Comparison of ENCODE assay signal across 10 mouse cellular contexts in genomic region chr3:89847596-89847995, GRCm38 (mm10). TPM values are rescaled to one million over a fixed set of nuclear protein-coding genes. Genes with fewer than 3 reads are reported as not detected.
DNase-seq lines count a peak whose midpoint lies in the region; ATAC-seq and TF ChIP-seq lines count a peak whose summit lies in the region.
"Had no signal": no experiment of that assay in that cellular context is flagged by ENCODE, and none has a peak within 500 bp of the region (broad histone marks: within the 10 kb centered on the region; RNA-seq: fewer than 3 reads in every experiment).

No protein-coding gene starts in this region.

- no peak for ATAC-seq in heart, embryonic 13.5 days (ENCODE audit: extremely low read depth, insufficient number of reproducible peaks, low FRiP score, low TSS enrichment)
- 0 out of 2 replicates have a peak, but pooled peaks have one; percentile 44 for ATAC-seq in heart, postnatal 0 days (ENCODE audit: insufficient read depth, low read depth)
- ATAC-seq in megakaryocyte, adult 5-6 weeks (ENCODE audit: poor library complexity, severe bottlenecking): 0 out of 2 replicates have a peak, but pooled peaks have one; percentile 17

- H3K36me3 ChIP-seq in heart, embryonic 13.5 days: peaks cover 31% of the 10 kb centered on the region
- H3K36me3 ChIP-seq in heart, postnatal 0 days (replicated peaks; ENCODE audit: control insufficient read depth, insufficient read depth, low read length): peaks cover 8% of the 10 kb centered on the region; the same call in 1 of the 2 replicates
- no peaks in the 10 kb centered on the region for H3K36me3 ChIP-seq in liver, adult 2 months (ENCODE audit: control insufficient read depth, insufficient read depth, low read length)
- H3K36me3 ChIP-seq: stomach, embryonic 15.5 days had no signal

- no peak overlapping the region for H3K4me3 ChIP-seq in heart, embryonic 13.5 days
- no peak overlapping the region for H3K4me3 ChIP-seq in heart, postnatal 0 days (ENCODE audit: low read depth, low read length)
- H3K4me3 ChIP-seq in liver, adult 2 months (ENCODE audit: insufficient read depth, low read depth, low read length): no peak overlapping the region
- H3K4me3 ChIP-seq: stomach, embryonic 15.5 days had no signal

- TF ChIP-seq EP300 in heart, postnatal 0 days (IDR thresholded peaks at IDR 0.05; ENCODE audit: low read depth): no peak

- no peak for TF ChIP-seq POLR2A in liver, adult 2 months (IDR thresholded peaks at IDR 0.05; ENCODE audit: extremely low read depth, insufficient read depth, low read length)

- no peaks in the 10 kb centered on the region for H3K9me3 ChIP-seq in heart, embryonic 13.5 days
- H3K9me3 ChIP-seq in heart, postnatal 0 days (replicated peaks; ENCODE audit: control insufficient read depth, low read length): no peaks in the 10 kb centered on the region
- H3K9me3 ChIP-seq: stomach, embryonic 15.5 days had no signal

- whole genome bisulfite sequencing in heart, embryonic 13.5 days: 48% methylated on average over 6 of the region's 6 CpGs
- 55% methylated on average over 6 of the region's 6 CpGs for WGBS in heart, postnatal 0 days
- WGBS in liver, adult 2 months: 70% methylated on average over 6 of the region's 6 CpGs

- peaks cover 4% of the 10 kb centered on the region for H3K4me1 ChIP-seq in heart, embryonic 13.5 days
- no peaks in the 10 kb centered on the region for H3K4me1 ChIP-seq in heart, postnatal 0 days (ENCODE audit: control insufficient read depth, insufficient read depth)
- peaks cover 4% of the 10 kb centered on the region; the same call in 1 of the 2 replicates for H3K4me1 ChIP-seq in liver, adult 2 months (ENCODE audit: control insufficient read depth, insufficient read depth, low read length)
- H3K4me1 ChIP-seq: stomach, embryonic 15.5 days had no signal

- DNase-seq in heart, postnatal 10 days: no peak
- DNase-seq in heart, postnatal 0 days (ENCODE audit: low spot score): peak; percentile 18
- peak; percentile 36 for DNase-seq in liver, adult 2 months (ENCODE audit: extremely low read depth, low read depth, low spot score)
- DNase-seq in cerebellum, postnatal 10 days: no peak
- DNase-seq in urinary bladder, adult 2 months (ENCODE audit: low spot score): no peak
- no peak for DNase-seq in urinary bladder, adult 18-20 months (ENCODE audit: low spot score in 2 of 2)

- no peaks in the 10 kb centered on the region for H3K79me2 ChIP-seq in liver, adult 2 months (ENCODE audit: control insufficient read depth, insufficient read depth, low read length)

- intact Hi-C loops in heart, postnatal 10 days (cut with DNase I): no loop called here

- no peaks in the 10 kb centered on the region for H3K27me3 ChIP-seq in heart, embryonic 13.5 days (replicated peaks)
- no peaks in the 10 kb centered on the region for H3K27me3 ChIP-seq in heart, postnatal 0 days (ENCODE audit: control insufficient read depth, insufficient read depth, low read length)
- H3K27me3 ChIP-seq in liver, adult 2 months (ENCODE audit: control insufficient read depth, insufficient read depth, low read length): no peaks in the 10 kb centered on the region
- H3K27me3 ChIP-seq: CH12.LX; stomach, embryonic 15.5 days had no signal

- peak overlapping the region; percentile 73 for H3K27ac ChIP-seq in heart, embryonic 13.5 days (replicated peaks)
- peak overlapping the region; percentile 69 for H3K27ac ChIP-seq in heart, postnatal 0 days (ENCODE audit: low read depth)
- H3K27ac ChIP-seq in liver, adult 2 months (replicated peaks; ENCODE audit: insufficient read depth, low read depth, low read length): peak overlapping the region; percentile 69
- H3K27ac ChIP-seq: stomach, embryonic 15.5 days had no signal

- TF ChIP-seq CTCF in heart, postnatal 0 days (IDR thresholded peaks at IDR 0.05; ENCODE audit: low read depth): no peak
- no peak for TF ChIP-seq CTCF in liver, adult 2 months (IDR thresholded peaks at IDR 0.05; ENCODE audit: low read depth, low read length)

- no peak overlapping the region for H3K9ac ChIP-seq in heart, embryonic 13.5 days
- no peak overlapping the region for H3K9ac ChIP-seq in heart, postnatal 0 days (replicated peaks; ENCODE audit: low read depth, low read length)
- no peak overlapping the region for H3K9ac ChIP-seq in liver, adult 2 months (ENCODE audit: low read depth, low read length)
- H3K9ac ChIP-seq: stomach, embryonic 15.5 days had no signal

- no peak overlapping the region for H3K4me2 ChIP-seq in heart, embryonic 13.5 days
- H3K4me2 ChIP-seq in heart, postnatal 0 days (ENCODE audit: low read depth, low read length): no peak overlapping the region
- H3K4me2 ChIP-seq: stomach, embryonic 15.5 days had no signal

RNA-seq across cellular contexts. Expression of gene She, which starts 16.4 kb away (rescaled TPM):
- polyA plus RNA-seq in heart, embryonic 13.5 days (2015; fragmentation: Nextera tagmentation; extraction: Ambion mirVana): 6.2 and 6.8 TPM in 2 replicates
- total RNA-seq in heart, postnatal 10 days (2021): 10 to 100 TPM; 24.8 to 25.3 TPM
- total RNA-seq in heart, postnatal 0 days (2014; rRNA removed; ENCODE audit: low replicate concordance): 11.9 and 14.1 TPM in 2 replicates
- 4.0 and 4.6 TPM in 2 replicates for polyA plus RNA-seq in heart, postnatal 0 days (2015; fragmentation: Nextera tagmentation; extraction: Ambion mirVana)
- 2.3 and 2.5 TPM in 2 replicates for total RNA-seq in liver, adult 2 months (2014; rRNA removed)
- 0.78 TPM in 2 replicates for polyA plus RNA-seq in liver, adult 2 months (2012; rRNA removed)
- total RNA-seq in megakaryocyte, adult 5-6 weeks (2015): not detected in 2 replicates
- total RNA-seq in megakaryocyte, adult 5-6 weeks (2017): not detected in 2 replicates
- polyA plus RNA-seq in urinary bladder, adult 2 months (2012; rRNA removed): 3.4 and 5.3 TPM in 2 replicates
- total RNA-seq: CH12.LX had no signal

Comparison
In these comparisons a context has a peak if more than half of its experiments do, and no peak if none do; other contexts are left out.
1. DNase-seq: peak in heart, postnatal 0 days (single experiment) and liver, adult 2 months (single experiment); none in heart, postnatal 10 days (0 of 2), cerebellum, postnatal 10 days (0 of 2), urinary bladder, adult 2 months (single experiment) and urinary bladder, adult 18-20 months (0 of 2).
2. Peak in every context shown above with its lines, with median percentiles within 50 percentile points of each other: H3K27ac ChIP-seq.